Mouse (Mus musculus) frontal cortex, postnatal 14 days (tissue): Measurements from ENCODE around the gene Amph.

Experiments used
- DNase-seq, 2 experiments: peaks; one replicate each; pipeline ENCODE4 v3.0.0; 2022; ENCODE audit warnings: low spot score in 2 of 2

Gene Amph

DNA sequence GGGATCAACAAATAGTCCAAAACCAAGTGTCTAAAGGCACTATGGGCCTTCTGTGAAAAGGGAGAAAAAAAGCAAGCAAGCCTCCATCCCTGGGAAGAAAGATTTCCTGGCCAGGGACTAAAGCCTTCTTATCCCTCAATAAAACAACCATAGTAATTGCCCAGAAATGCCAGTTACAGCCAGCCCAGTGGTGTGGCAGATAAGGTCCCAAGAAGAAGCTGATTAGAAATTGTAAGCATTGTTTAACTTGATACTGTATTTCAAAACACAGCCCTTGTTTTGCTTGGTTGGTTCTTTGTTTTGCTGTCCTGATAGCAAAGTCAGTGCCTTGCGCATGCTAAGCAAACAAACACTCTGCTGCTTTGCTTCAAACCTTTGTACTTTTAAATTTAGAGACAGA lies 191.8 kb downstream of the Amph start:
- no peak for DNase-seq

- no peak for DNase-seq
These were observed 195.8 kb downstream of the Amph start for GRCm38 (mm10) chr13:19143766-19144165.

GRCm38 (mm10) chr13:19147468-19147867 lies 199.5 kb downstream of the Amph start:
- no peak for DNase-seq

GRCm38 (mm10) chr13:19149574-19149973 lies 201.6 kb downstream of the Amph start:
- no peak for DNase-seq

DNA sequence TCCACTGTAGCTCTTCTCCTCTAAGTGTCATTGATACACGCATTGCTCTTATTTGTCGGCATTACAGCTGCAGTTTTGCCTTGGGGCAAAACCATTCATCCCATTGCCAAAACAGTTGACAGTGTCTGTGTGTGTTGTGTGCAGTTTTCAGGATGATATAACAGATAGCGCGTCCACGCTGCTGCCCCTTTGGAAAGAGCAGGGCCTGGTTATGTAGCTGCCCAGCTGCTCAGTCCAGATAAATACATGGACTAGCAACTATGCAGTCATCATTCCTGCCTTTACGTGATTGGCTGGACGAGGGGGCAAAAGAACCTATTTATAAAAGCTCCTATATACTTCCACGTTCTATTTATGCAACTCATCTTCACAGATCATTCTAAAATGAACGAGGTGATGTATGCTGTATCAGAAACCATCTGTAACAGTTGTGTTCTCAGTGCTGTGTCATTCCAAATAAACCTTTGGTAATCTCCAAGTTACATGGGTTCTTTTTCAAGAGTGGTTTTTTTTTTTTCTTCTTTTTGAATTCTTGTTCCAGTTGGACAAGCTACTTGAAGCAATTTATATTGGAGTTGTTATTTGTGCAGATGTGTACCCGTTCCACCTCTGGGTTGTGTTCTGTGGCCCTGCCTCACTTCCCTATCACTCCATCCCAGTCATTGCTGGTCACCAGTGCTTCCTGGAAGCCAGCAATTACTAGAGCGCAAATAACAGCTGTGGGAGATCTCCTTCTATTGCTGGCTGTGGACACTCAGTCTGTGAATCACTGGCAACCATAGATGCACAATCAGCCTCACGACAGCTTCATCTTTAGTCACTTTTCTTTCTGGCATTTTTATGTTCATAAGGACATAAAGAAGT lies 202.7 kb downstream of the Amph start:
- no peak for DNase-seq

DNA sequence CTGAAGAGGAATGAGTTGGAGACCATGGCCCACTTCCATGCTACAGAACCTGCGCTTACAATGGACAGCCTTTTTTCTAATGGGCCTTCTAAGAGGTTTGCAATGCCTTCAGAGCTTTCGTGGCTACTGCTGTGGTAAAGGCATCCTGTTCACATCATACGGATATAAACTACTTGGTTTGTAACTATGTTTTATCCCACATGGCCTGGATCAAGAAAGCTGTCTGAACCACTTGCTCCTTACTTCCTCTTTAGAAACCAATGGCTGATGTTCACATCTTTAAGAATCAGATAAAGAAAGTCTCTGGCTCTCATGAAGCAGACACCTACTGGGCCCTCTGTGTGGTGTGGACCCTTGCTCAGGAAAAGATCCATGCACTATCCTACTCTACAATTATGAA lies 204.1 kb downstream of the Amph start:
- DNase-seq = no peak

- peak in 1 of 2 experiments; percentile 64 for DNase-seq
These were observed 210.5 kb downstream of the Amph start for GRCm38 (mm10) chr13:19158484-19158883.

DNA sequence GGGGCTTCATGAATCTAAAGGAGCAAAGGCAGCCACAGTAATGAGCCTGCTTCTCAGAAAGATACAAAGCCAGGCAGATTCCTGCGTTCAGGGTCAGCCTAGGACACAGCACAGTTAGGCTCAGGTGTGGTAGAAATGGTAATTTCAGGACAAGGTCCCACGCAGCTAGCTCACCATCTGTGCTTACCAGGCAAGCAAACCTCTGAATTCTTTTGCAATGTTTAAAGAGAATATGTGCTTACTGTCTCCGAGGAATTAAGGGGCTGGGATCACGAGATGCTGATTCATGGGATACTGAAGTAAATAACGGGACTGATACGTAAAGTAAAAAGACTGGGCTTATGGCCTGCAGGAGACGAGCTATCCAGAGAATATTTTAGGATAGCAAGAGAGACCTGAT lies 212.6 kb downstream of the Amph start:
- no peak for DNase-seq

DNA sequence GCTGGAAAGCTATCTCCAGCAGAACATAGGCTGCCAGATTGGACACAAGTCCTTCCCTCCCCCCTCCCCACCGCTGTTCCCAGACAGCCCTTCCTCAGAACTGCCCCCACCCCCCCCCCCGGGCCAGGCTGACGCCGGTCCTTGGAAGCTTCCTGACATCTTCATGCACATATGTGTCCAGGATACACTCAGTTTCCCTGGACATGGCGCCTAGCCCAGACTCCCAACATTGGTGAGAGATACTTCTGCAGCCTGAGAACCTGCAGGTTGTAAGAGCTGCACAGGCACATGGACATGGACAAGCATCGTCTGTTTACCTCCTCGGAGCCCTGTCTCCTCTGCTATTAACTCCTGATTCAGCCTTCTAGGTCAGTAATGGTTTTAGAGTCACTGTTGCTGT lies 213.1 kb downstream of the Amph start:
- no peak for DNase-seq

GRCm38 (mm10) chr13:19162120-19162519 lies 214.1 kb downstream of the Amph start:
- DNase-seq = no peak

GRCm38 (mm10) chr13:19177662-19178259 lies 229.8 kb downstream of the Amph start:
- DNase-seq = peak in 1 of 2 experiments; percentile 18

DNA sequence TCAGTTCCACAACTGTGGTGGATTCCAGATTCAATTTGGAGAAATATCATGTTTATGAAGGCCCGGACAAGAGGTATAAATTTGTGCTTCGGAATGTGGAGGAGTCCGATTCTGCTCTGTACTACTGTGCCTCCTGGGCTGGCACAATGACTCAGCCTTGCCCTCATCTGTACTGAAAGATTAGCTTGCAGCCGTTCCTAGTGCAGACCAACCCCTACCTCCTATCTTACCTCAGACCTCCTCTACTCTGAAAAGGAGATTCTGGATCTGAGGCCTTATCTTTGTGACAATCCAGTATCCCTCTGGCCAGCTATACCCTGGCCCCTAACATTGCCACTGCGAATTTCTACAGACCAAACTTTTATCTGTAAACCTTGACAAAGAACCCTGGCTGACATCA lies 230.3 kb downstream of the Amph start:
- no peak for DNase-seq

GRCm38 (mm10) chr13:19182259-19182658 lies 234.3 kb downstream of the Amph start:
- DNase-seq = no peak

- no peak for DNase-seq
These were observed 242.0 kb downstream of the Amph start for GRCm38 (mm10) chr13:19190052-19190451.

DNA sequence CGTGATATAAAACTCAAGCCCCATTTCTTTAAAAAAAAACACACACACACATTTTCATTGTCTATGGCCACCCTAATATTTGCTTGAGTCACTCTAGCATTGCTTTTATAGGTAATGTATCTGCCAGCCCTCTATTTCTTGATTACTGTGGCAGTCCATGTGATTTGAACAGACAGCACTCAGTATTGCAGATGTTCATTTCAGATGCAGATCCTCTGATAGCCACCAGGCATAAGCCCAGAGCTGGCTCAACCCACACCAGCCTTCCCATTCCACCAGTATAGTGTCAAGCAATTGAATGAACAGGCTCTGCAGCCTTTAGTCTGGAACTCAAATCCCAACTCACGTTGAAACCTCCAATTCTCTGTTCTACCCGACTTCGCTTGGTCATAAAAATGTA lies 246.8 kb downstream of the Amph start:
- no peak for DNase-seq

DNA sequence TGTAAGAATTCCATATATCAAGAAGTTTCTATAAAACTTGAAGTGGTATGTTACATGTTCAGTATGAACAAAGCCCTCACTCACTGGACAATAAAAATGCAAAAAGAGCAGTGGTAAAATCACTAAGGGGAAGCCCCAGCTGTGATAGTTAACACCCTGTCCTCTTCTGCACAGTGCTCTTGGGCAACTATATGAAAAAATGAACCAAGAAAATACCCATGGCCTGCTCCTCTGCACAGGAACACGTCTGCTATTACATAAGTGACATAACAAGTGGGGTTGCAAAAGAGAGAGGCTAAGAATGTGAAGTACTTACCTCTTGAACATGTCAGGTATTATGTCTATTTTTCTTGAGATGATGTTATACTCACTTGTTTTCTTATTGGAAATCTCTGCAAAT lies 247.5 kb downstream of the Amph start:
- no peak for DNase-seq
